Mouse (Mus musculus) heart, adult 2 months (tissue): ENCODE data around the gene Mast3.

Source experiments
- CTCF ChIP-seq: fragments of 200-600 bp; IDR thresholded peaks from 2 replicates; pipeline ENCODE4 v1.8.1; 2022; ENCODE audit warnings: antibody characterized with exemption, mild to moderate bottlenecking, moderate library complexity
- EP300 ChIP-seq: fragments of 200-500 bp; IDR thresholded peaks from 2 replicates; pipeline ENCODE4 v1.6.1; 2011; ENCODE audit warnings: low read depth, low read length, control low read depth; ENCODE audit not compliant: insufficient read depth
- POLR2A ChIP-seq: fragments of 200-500 bp; IDR thresholded peaks from 2 replicates; pipeline ENCODE4 v1.6.1; 2011; ENCODE audit warnings: mild to moderate bottlenecking, low read depth, low read length, control low read depth; ENCODE audit not compliant: insufficient read depth

- peak; percentile 40 for TF ChIP-seq CTCF
- TF ChIP-seq POLR2A: no peak
- TF ChIP-seq EP300: no peak
Observed at GRCm38 (mm10) chr8:70827010-70827409, 22.2 kb upstream of the Mast3 start.
